Mouse (Mus musculus) CH12.LX (cell line): ENCODE results near the gene Lrfn4. TPM values are rescaled to one million over a fixed set of nuclear protein-coding genes. Genes with fewer than 3 reads are reported as not detected.
A peak's percentile ranks its signal among the peaks of the same experiment; 100 is the strongest.

ENCODE experiments used
- DNase-seq: peaks from one replicate; pipeline ENCODE4 v3.0.0-alpha.2; 2013; ENCODE audit errors: extremely low read depth
- H3K27ac ChIP-seq: 2 replicates; pipeline ENCODE4 v1.5.1; 2012; ENCODE audit warnings: low read depth, mild to moderate bottlenecking, control low read depth, moderate library complexity; ENCODE audit not compliant: insufficient read depth
- H3K27me3 ChIP-seq: replicated peaks from 2 replicates; pipeline ENCODE3; 2012; ENCODE audit warnings: inconsistent platforms
- H3K36me3 ChIP-seq, 2 experiments: replicated peaks in 1 of 2; 2 replicates each; pipeline versions ENCODE3 to v1.6.1; 2012; ENCODE audit warnings: inconsistent platforms in 1 of 2, low read length in 1 of 2, mild to moderate bottlenecking in 1 of 2, mixed read lengths in 1 of 2, moderate library complexity in 1 of 2; ENCODE audit not compliant: control insufficient read depth in 1 of 2, insufficient read depth in 1 of 2
- H3K4me1 ChIP-seq, 2 experiments: 2 replicates each; pipeline ENCODE4 v1.6.1; 2012; ENCODE audit warnings: inconsistent platforms in 1 of 2, moderate library complexity in 1 of 2; ENCODE audit not compliant: insufficient read depth in 2 of 2, control insufficient read depth in 1 of 2
- H3K4me2 ChIP-seq: 2 replicates; pipeline ENCODE4 v1.6.1; 2012; ENCODE audit warnings: low read depth, mild to moderate bottlenecking, control low read depth; ENCODE audit not compliant: poor library complexity, insufficient read depth, severe bottlenecking
- H3K4me3 ChIP-seq, 3 experiments: fragments of 150-350 bp in 1 of 3; sonication (generic) in 1 of 3; replicated peaks in 1 of 3; 2 replicates each; pipeline versions ENCODE3 to v1.5.1; 2011 to 2012; ENCODE audit warnings: low read depth in 2 of 3, low read length in 2 of 3, mild to moderate bottlenecking in 2 of 3, moderate library complexity in 2 of 3, control low read depth in 1 of 3, improper control_type of control experiment in 1 of 3, inconsistent platforms in 1 of 3, mixed read lengths in 1 of 3; ENCODE audit not compliant: poor library complexity in 1 of 3
- H3K79me2 ChIP-seq: replicated peaks from 2 replicates; pipeline ENCODE4 v1.6.1; 2012; ENCODE audit warnings: mild to moderate bottlenecking, moderate library complexity; ENCODE audit not compliant: control insufficient read depth, poor library complexity, insufficient read depth, severe bottlenecking; ENCODE audit errors: extremely low read depth
- H3K9ac ChIP-seq: 2 replicates; pipeline ENCODE4 v1.6.1; 2012; ENCODE audit warnings: low read depth, mild to moderate bottlenecking, control low read depth, moderate library complexity; ENCODE audit not compliant: insufficient read depth
- H3K9me3 ChIP-seq: replicated peaks from 2 replicates; pipeline ENCODE3; 2012; ENCODE audit warnings: low read length, inconsistent platforms, mixed read lengths
- CTCF ChIP-seq, 2 experiments: IDR thresholded peaks in 1 of 2; conservative IDR thresholded peaks in 1 of 2; 2 replicates each; pipeline ENCODE4 v1.5.1; 2011 to 2012; ENCODE audit warnings: low read depth in 2 of 2, low read length in 2 of 2, improper control_type of control experiment in 1 of 2, inconsistent platforms in 1 of 2, mild to moderate bottlenecking in 1 of 2, moderate library complexity in 1 of 2
- EP300 ChIP-seq: IDR thresholded peaks from 2 replicates; pipeline ENCODE4 v1.6.1; 2011; ENCODE audit warnings: low read length, improper control_type of control experiment
- MAX ChIP-seq: IDR thresholded peaks from 2 replicates; pipeline ENCODE4 v1.6.1; 2011; ENCODE audit warnings: low read length, improper control_type of control experiment
- POLR2A ChIP-seq: IDR thresholded peaks from 2 replicates; pipeline ENCODE4 v1.6.1; 2011; ENCODE audit warnings: low read depth, mild to moderate bottlenecking, improper control_type of control experiment, low read length
- ZNF384 ChIP-seq: IDR thresholded peaks from 2 replicates; pipeline ENCODE4 v1.6.1; 2012; ENCODE audit warnings: low read depth, low read length, improper control_type of control experiment, inconsistent platforms
- dilution Hi-C: fragments of 300-500 bp; cut with MboI; formaldehyde crosslinking; loops from 2 replicates; pipeline ENCODE4 v1.14.3; 2020; ENCODE audit warnings: low sequenced_read_pairs; ENCODE audit not compliant: extremely low pct_unique_long_range_greater_than_20kb, extremely low pct_ligation_motif_present
- in situ Hi-C: fragments of 300-500 bp; cut with MboI; formaldehyde crosslinking; loops from 3 replicates; pipeline ENCODE4 v1.14.3; 2019; ENCODE audit warnings: low sequenced_read_pairs, low pct_ligation_motif_present, low pct_unique_long_range_greater_than_20kb, mixed read lengths
- polyA plus RNA-seq: library from polyadenylated mRNA; unstranded; fragments of >175 nt; gene quantifications from 2 replicates; pipeline ENCODE4 v1.2.1, GENCODE M21; 2012; ENCODE audit warnings: low read depth; ENCODE audit not compliant: insufficient read length
- total RNA-seq, 2 experiments: library from RNA; depleted of rRNA; stranded (reverse); fragments of 300-350 nt in 1 of 2; fragments of >200 nt in 1 of 2; gene quantifications; 2 replicates each; pipeline ENCODE4 v1.2.3; 2012 to 2014

The Lrfn4 gene
- total and polyA plus RNA-seq, 3 experiments = 0.75 to 2.3 (median 1.9) TPM

DNA sequence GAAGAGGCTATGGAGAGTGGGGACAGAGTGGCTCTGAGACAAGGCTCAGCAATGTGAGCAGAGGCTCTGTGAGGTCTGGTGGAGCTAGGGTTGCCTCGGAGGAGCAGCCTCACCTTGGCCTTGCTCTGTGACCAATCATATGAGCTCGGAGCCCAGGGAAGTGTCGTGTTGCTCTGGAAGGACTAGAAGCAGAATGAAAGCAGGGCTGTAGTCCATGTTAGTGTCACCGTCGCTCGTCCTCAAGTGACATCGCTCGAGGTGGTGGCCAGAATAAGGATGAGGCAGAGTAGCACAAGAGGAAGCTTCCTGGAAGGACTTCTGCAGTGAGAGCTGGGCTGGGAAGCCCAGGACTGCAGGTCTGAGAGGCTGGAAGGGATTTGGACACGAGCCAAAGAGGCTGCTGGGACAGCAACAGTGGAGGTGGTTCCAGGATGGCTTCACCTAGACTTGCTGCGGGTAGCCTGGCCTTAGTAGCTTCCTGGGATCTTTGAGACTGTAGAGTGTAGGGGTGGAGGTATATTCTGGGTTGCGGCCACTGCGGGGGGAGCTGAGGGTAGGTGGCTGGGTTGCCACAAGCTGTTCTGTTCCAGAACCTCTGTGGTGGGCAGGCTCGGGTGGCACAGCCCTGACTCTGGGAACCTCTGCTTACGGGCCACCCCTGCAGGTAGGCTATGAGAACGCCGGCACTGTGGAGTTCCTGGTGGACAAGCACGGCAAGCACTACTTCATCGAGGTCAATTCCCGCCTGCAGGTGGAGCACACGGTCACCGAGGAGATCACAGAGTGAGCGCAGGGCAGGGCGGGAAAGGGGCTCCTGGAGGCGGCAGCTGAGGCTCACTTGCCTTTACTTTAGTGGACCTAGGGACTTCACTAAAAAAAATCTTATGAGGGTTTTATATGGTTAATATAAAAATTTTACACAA, 11.4 kb downstream of the Lrfn4 start:
- dilution Hi-C loops = no loop called here
- Histone ChIP-seq H3K27ac (no peak overlapping the region), H3K36me3 (peaks cover 0 to 35% of the 10 kb centered on the region in 2 experiments)
- DNase-seq = no peak
- in situ Hi-C loops = no loop called here
- TF ChIP-seq CTCF (conservative IDR thresholded peaks at IDR 0.05 in 1 of 2, IDR thresholded peaks at IDR 0.05 in 1 of 2; ENCODE audit: low read depth in 2 of 2, low read length in 2 of 2) = peak in 1 of 2 experiments; percentile 44; a peak in 2 of 4 replicates
- no peak for TF ChIP-seq POLR2A
- TF ChIP-seq, all 38 proteins: peak for 1
- Histone ChIP-seq H3K4me3 (no peak overlapping the region), H3K4me2 (no peak overlapping the region), H3K27me3 (no peaks in the 10 kb centered on the region), H3K9ac (no peak overlapping the region), H3K79me2 (no peaks in the 10 kb centered on the region), H3K4me1 (peaks cover 0 to 6% of the 10 kb centered on the region in 2 experiments; a peak in 1 of 4 replicates), H3K9me3 (no peaks in the 10 kb centered on the region)

DNA sequence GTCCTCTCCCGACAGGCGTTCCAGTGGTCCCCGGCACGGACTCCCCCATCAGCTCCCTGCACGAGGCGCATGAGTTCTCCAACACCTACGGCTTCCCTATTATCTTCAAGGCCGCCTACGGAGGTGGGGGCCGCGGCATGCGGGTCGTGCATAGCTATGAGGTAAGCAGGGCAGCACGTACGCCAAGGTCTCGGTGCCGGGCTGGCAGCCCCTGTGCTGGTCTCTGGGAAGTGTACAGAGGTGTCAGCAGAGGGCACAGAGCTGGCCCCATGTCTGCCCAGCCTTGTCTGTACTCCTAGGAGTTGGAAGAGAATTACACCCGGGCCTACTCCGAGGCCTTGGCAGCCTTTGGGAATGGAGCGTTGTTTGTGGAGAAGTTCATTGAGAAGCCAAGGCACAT, 13.0 kb downstream of the Lrfn4 start:
- H3K9me3 ChIP-seq = no peaks in the 10 kb centered on the region
- no peak overlapping the region for H3K4me3 ChIP-seq
- no peaks in the 10 kb centered on the region for H3K79me2 ChIP-seq
- peaks cover 0 to 33% of the 10 kb centered on the region in 2 experiments for H3K36me3 ChIP-seq
- dilution Hi-C loops (no loop called here), in situ Hi-C loops (no loop called here)
- H3K27ac ChIP-seq = no peak overlapping the region
- H3K4me1 ChIP-seq = peaks cover 0 to 6% of the 10 kb centered on the region in 2 experiments; a peak in 1 of 4 replicates
- no peak overlapping the region for H3K4me2 ChIP-seq
- DNase-seq = no peak
- no peak overlapping the region for H3K9ac ChIP-seq
- TF ChIP-seq EP300 (no peak), MAX (no peak)
- H3K27me3 ChIP-seq = no peaks in the 10 kb centered on the region

- in situ Hi-C loops = no loop called here
- H3K4me3 ChIP-seq = no peak overlapping the region
- no peaks in the 10 kb centered on the region for H3K4me1 ChIP-seq
- no peaks in the 10 kb centered on the region for H3K9me3 ChIP-seq
- H3K4me2 ChIP-seq = no peak overlapping the region
- no peak overlapping the region for H3K9ac ChIP-seq
- no peak overlapping the region for H3K27ac ChIP-seq
- TF ChIP-seq ZNF384 = no peak
- no peak for DNase-seq
- no peaks in the 10 kb centered on the region for H3K79me2 ChIP-seq
- H3K27me3 ChIP-seq = no peaks in the 10 kb centered on the region
- H3K36me3 ChIP-seq = no peaks in the 10 kb centered on the region
- dilution Hi-C loops = no loop called here
These were observed 19.4 kb downstream of the Lrfn4 start for GRCm38 (mm10) chr19:4596071-4596470.
